Mouse (Mus musculus) small intestine, adult 2 months (tissue): ENCODE measurements around the gene Nde1.

ENCODE experiments used
- CTCF ChIP-seq: fragments of 200-500 bp; IDR thresholded peaks from 2 replicates; pipeline ENCODE4 v1.5.1; 2012; ENCODE audit warnings: low read depth, mild to moderate bottlenecking, control low read depth, inconsistent platforms, low read length, moderate library complexity, mixed read lengths; ENCODE audit not compliant: insufficient replicate concordance, insufficient read length; ENCODE audit errors: extremely low read depth
- POLR2A ChIP-seq: fragments of 200-500 bp; IDR thresholded peaks from 2 replicates; pipeline ENCODE4 v1.6.1; 2012; ENCODE audit warnings: low read depth, mild to moderate bottlenecking, control low read depth, inconsistent platforms, low read length, moderate library complexity

- TF ChIP-seq CTCF (peak; percentile 92; the same call in 1 of the 2 replicates), POLR2A (no peak)
Observed at GRCm38 (mm10) chr16:14237100-14237723, 74.1 kb downstream of the Nde1 start.
